Mouse (Mus musculus) midbrain, embryonic 11.5 days (tissue): ENCODE results near the gene 9130230L23Rik. TPM values are rescaled to one million over a fixed set of nuclear protein-coding genes. Genes with fewer than 3 reads are reported as not detected.
"Not testable (repeated sequence)": the region's sequence is repeated elsewhere in the genome, so short reads cannot be mapped to it uniquely, and the experiment has no call there.

Experiments used
- ATAC-seq: fragments of 200-750 bp; cut with Nextera tagmentation; 2 replicates; pipeline ENCODE4 v1.8.0; 2017; ENCODE audit warnings: moderate TSS enrichment, moderate library complexity; ENCODE audit not compliant: low FRiP score
- DNase-seq: peaks from one replicate; pipeline ENCODE4 v3.0.0; 2015; ENCODE audit warnings: low spot score; ENCODE audit errors: missing footprints
- H3K27ac ChIP-seq: fragments of 300-500 bp; sonication (generic); 2 replicates; pipeline ENCODE4 v1.5.1; 2014; ENCODE audit warnings: low read depth, low read length
- H3K27me3 ChIP-seq: fragments of 300-500 bp; sonication (generic); 2 replicates; pipeline ENCODE4 v1.6.1; 2014; ENCODE audit warnings: mild to moderate bottlenecking, low read length, moderate library complexity, mixed read lengths; ENCODE audit not compliant: control insufficient read depth, insufficient read depth
- H3K36me3 ChIP-seq: fragments of 300-500 bp; sonication (generic); 2 replicates; pipeline ENCODE4 v1.6.1; 2014; ENCODE audit warnings: mild to moderate bottlenecking, low read length, moderate library complexity, mixed read lengths; ENCODE audit not compliant: control insufficient read depth, insufficient read depth
- H3K4me1 ChIP-seq: fragments of 300-500 bp; sonication (generic); 2 replicates; pipeline ENCODE4 v1.6.1; 2014; ENCODE audit warnings: low read length; ENCODE audit not compliant: control insufficient read depth, insufficient read depth
- H3K4me2 ChIP-seq: fragments of 300-500 bp; sonication (generic); 2 replicates; pipeline ENCODE4 v1.6.1; 2014; ENCODE audit warnings: mild to moderate bottlenecking, moderate library complexity
- H3K4me3 ChIP-seq: fragments of 300-500 bp; sonication (generic); 2 replicates; pipeline ENCODE4 v1.5.1; 2014; ENCODE audit warnings: low read depth, low read length
- H3K9ac ChIP-seq: fragments of 300-500 bp; sonication (generic); 2 replicates; pipeline ENCODE4 v1.6.1; 2014; ENCODE audit warnings: low read length
- H3K9me3 ChIP-seq: fragments of 300-500 bp; sonication (generic); 2 replicates; pipeline ENCODE4 v1.6.1; 2016; ENCODE audit warnings: low read length; ENCODE audit not compliant: control insufficient read depth
- WGBS: fragments of 180-500 bp; shearing (Covaris S2); extraction: QIAGEN DNeasy Blood & Tissue Kit; methylation state at CpG from one replicate; pipeline ENCODE4 v1.1.7; 2014; 5-methylcytosine and 5-hydroxymethylcytosine counted together
- polyA plus RNA-seq: library from polyadenylated mRNA; unstranded; fragments of >200 nt; fragmentation: Nextera tagmentation; extraction: Ambion mirVana; gene quantifications from 2 replicates; pipeline ENCODE4 v1.2.1, GENCODE M21; 2014

9130230L23Rik gene
- polyA plus RNA-seq, 1 experiment from 2014 or later, result not detected

- no peak for ATAC-seq
- H3K9ac ChIP-seq, result no peak overlapping the region
- H3K4me1 ChIP-seq, result no peaks in the 10 kb centered on the region
- no peak overlapping the region for H3K4me3 ChIP-seq
- H3K4me2 ChIP-seq, result no peak overlapping the region
- 79% methylated on average over 6 of the region's 6 CpGs for WGBS
- no peaks in the 10 kb centered on the region for H3K9me3 ChIP-seq
- DNase-seq, result no peak
- H3K27ac ChIP-seq, result no peak overlapping the region
- H3K36me3 ChIP-seq, result no peaks in the 10 kb centered on the region
- H3K27me3 ChIP-seq, result no peaks in the 10 kb centered on the region
Observed at GRCm38 (mm10) chr5:65994643-65995042, 9.4 kb downstream of the 9130230L23Rik start.

- no peak overlapping the region for H3K9ac ChIP-seq
- H3K4me3 ChIP-seq, result no peak overlapping the region
- no peaks in the 10 kb centered on the region for H3K27me3 ChIP-seq
- ATAC-seq, result no peak
- no peak overlapping the region for H3K27ac ChIP-seq
- H3K36me3 ChIP-seq, result no peaks in the 10 kb centered on the region
- no peaks in the 10 kb centered on the region for H3K9me3 ChIP-seq
- H3K4me2 ChIP-seq, result no peak overlapping the region
- 87% methylated on average over 2 of the region's 2 CpGs for WGBS
- DNase-seq, result no peak
- no peaks in the 10 kb centered on the region for H3K4me1 ChIP-seq
Observed at GRCm38 (mm10) chr5:65991191-65991590, 12.9 kb downstream of the 9130230L23Rik start.

- not testable (repeated sequence) for H3K9me3 ChIP-seq, DNase-seq, H3K4me2 ChIP-seq, H3K27me3 ChIP-seq, H3K4me3 ChIP-seq, H3K4me1 ChIP-seq, H3K36me3 ChIP-seq, H3K27ac ChIP-seq, ATAC-seq, H3K9ac ChIP-seq
- 73% methylated on average over 3 of the region's 3 CpGs for WGBS
Observed at GRCm38 (mm10) chr5:65987004-65987403, 17.1 kb downstream of the 9130230L23Rik start.

GRCm38 (mm10) chr5:65986426-65986825 is 17.7 kb downstream of the 9130230L23Rik start:
- no peak overlapping the region for H3K9ac ChIP-seq
- no peaks in the 10 kb centered on the region for H3K27me3 ChIP-seq
- no peaks in the 10 kb centered on the region for H3K9me3 ChIP-seq
- no peak overlapping the region for H3K4me3 ChIP-seq
- no peak overlapping the region for H3K27ac ChIP-seq
- H3K36me3 ChIP-seq, result no peaks in the 10 kb centered on the region
- WGBS, result 92% methylated on average over 5 of the region's 5 CpGs
- ATAC-seq (no peak), DNase-seq (no peak)
- no peak overlapping the region for H3K4me2 ChIP-seq
- H3K4me1 ChIP-seq, result no peaks in the 10 kb centered on the region

- Histone ChIP-seq H3K9me3 (no peaks in the 10 kb centered on the region), H3K4me1 (no peaks in the 10 kb centered on the region), H3K27me3 (no peaks in the 10 kb centered on the region), H3K4me2 (no peak overlapping the region), H3K9ac (no peak overlapping the region), H3K36me3 (no peaks in the 10 kb centered on the region), H3K4me3 (no peak overlapping the region), H3K27ac (no peak overlapping the region)
- no peak for ATAC-seq
- WGBS, result 86% methylated on average over 13 of the region's 13 CpGs
- DNase-seq, result no peak
Observed at GRCm38 (mm10) chr5:65975731-65976130, 28.4 kb downstream of the 9130230L23Rik start.

GRCm38 (mm10) chr5:65973189-65973588 is 30.9 kb downstream of the 9130230L23Rik start:
- DNase-seq (no peak), ATAC-seq (no peak)
- Histone ChIP-seq H3K27ac (no peak overlapping the region), H3K4me1 (no peaks in the 10 kb centered on the region), H3K4me2 (no peak overlapping the region), H3K9me3 (no peaks in the 10 kb centered on the region), H3K4me3 (no peak overlapping the region), H3K9ac (no peak overlapping the region), H3K36me3 (no peaks in the 10 kb centered on the region), H3K27me3 (no peaks in the 10 kb centered on the region)
- WGBS, result 74% methylated on average over 2 of the region's 2 CpGs

GRCm38 (mm10) chr5:65968004-65968403 is 36.1 kb downstream of the 9130230L23Rik start:
- no peaks in the 10 kb centered on the region for H3K36me3 ChIP-seq
- H3K9me3 ChIP-seq, result no peaks in the 10 kb centered on the region
- 89% methylated on average over 3 of the region's 3 CpGs for WGBS
- DNase-seq (no peak), ATAC-seq (no peak)
- H3K27me3 ChIP-seq, result no peaks in the 10 kb centered on the region
- H3K4me1 ChIP-seq, result no peaks in the 10 kb centered on the region
- no peak overlapping the region for H3K4me3 ChIP-seq
- no peak overlapping the region for H3K9ac ChIP-seq
- H3K4me2 ChIP-seq, result no peak overlapping the region
- H3K27ac ChIP-seq, result no peak overlapping the region

GRCm38 (mm10) chr5:65967091-65967490 is 37.0 kb downstream of the 9130230L23Rik start:
- 64% methylated on average over 12 of the region's 12 CpGs for WGBS
- H3K9ac ChIP-seq, result no peak overlapping the region
- no peak overlapping the region for H3K27ac ChIP-seq
- H3K4me1 ChIP-seq, result no peaks in the 10 kb centered on the region
- no peak overlapping the region for H3K4me3 ChIP-seq
- no peaks in the 10 kb centered on the region for H3K27me3 ChIP-seq
- DNase-seq (no peak), ATAC-seq (no peak)
- H3K36me3 ChIP-seq, result no peaks in the 10 kb centered on the region
- no peak overlapping the region for H3K4me2 ChIP-seq
- H3K9me3 ChIP-seq, result no peaks in the 10 kb centered on the region

- Histone ChIP-seq H3K36me3 (no peaks in the 10 kb centered on the region), H3K9ac (no peak overlapping the region), H3K4me2 (no peak overlapping the region), H3K4me3 (no peak overlapping the region), H3K9me3 (no peaks in the 10 kb centered on the region), H3K4me1 (no peaks in the 10 kb centered on the region), H3K27ac (no peak overlapping the region), H3K27me3 (no peaks in the 10 kb centered on the region)
- DNase-seq (no peak), ATAC-seq (no peak)
- WGBS, result 80% methylated on average over 7 of the region's 7 CpGs
Observed at GRCm38 (mm10) chr5:65965771-65966279, 38.3 kb downstream of the 9130230L23Rik start.

- no peak overlapping the region for H3K9ac ChIP-seq
- no peak overlapping the region for H3K27ac ChIP-seq
- H3K4me2 ChIP-seq, result no peak overlapping the region
- H3K4me3 ChIP-seq, result no peak overlapping the region
- no peaks in the 10 kb centered on the region for H3K27me3 ChIP-seq
- ATAC-seq, result no peak
- no peaks in the 10 kb centered on the region for H3K36me3 ChIP-seq
- 92% methylated on average over 5 of the region's 5 CpGs for WGBS
- H3K4me1 ChIP-seq, result no peaks in the 10 kb centered on the region
- H3K9me3 ChIP-seq, result no peaks in the 10 kb centered on the region
- no peak for DNase-seq
Observed at GRCm38 (mm10) chr5:65963291-65963690, 40.8 kb downstream of the 9130230L23Rik start.
